Mouse (Mus musculus) testis, adult 2 months (tissue): ENCODE results near the gene Pdzd8. TPM values are rescaled to one million over a fixed set of nuclear protein-coding genes. Genes with fewer than 3 reads are reported as not detected.

ENCODE experiments used
- H3K27ac ChIP-seq: fragments of 200-500 bp; 2 replicates; pipeline ENCODE4 v1.5.1; 2012; ENCODE audit warnings: low read depth, low read length; ENCODE audit not compliant: control insufficient read depth, insufficient read depth
- H3K27me3 ChIP-seq: fragments of 200-500 bp; 2 replicates; pipeline ENCODE4 v1.6.1; 2012; ENCODE audit warnings: mild to moderate bottlenecking, low read length, moderate library complexity; ENCODE audit not compliant: control insufficient read depth, insufficient read depth
- H3K36me3 ChIP-seq: fragments of 200-500 bp; 2 replicates; pipeline ENCODE4 v1.6.1; 2012; ENCODE audit warnings: mild to moderate bottlenecking, low read length; ENCODE audit not compliant: control insufficient read depth, insufficient read depth
- H3K4me1 ChIP-seq: fragments of 200-500 bp; 2 replicates; pipeline ENCODE4 v1.6.1; 2012; ENCODE audit warnings: low read length; ENCODE audit not compliant: control insufficient read depth, insufficient read depth
- H3K4me3 ChIP-seq: fragments of 200-500 bp; 2 replicates; pipeline ENCODE4 v1.5.1; 2012; ENCODE audit warnings: low read depth, mild to moderate bottlenecking, low read length, moderate library complexity, mixed read lengths; ENCODE audit not compliant: control insufficient read depth
- CTCF ChIP-seq: fragments of 200-500 bp; IDR thresholded peaks from 2 replicates; pipeline ENCODE4 v1.5.1; 2012; ENCODE audit warnings: low read depth, mild to moderate bottlenecking, inconsistent platforms, low read length, moderate library complexity; ENCODE audit not compliant: control insufficient read depth, insufficient read depth, insufficient replicate concordance
- POLR2A ChIP-seq: fragments of 200-500 bp; IDR thresholded peaks from 2 replicates; pipeline ENCODE4 v1.6.1; 2012; ENCODE audit warnings: low read depth, mild to moderate bottlenecking, inconsistent platforms, low read length, moderate library complexity; ENCODE audit not compliant: control insufficient read depth
- polyA plus RNA-seq: library from polyadenylated mRNA; depleted of rRNA; stranded (reverse); fragments of >200 nt; gene quantifications from 2 replicates; pipeline ENCODE4 v1.2.3, GENCODE M21; 2012; rRNA removed

The Pdzd8 gene
- polyA plus RNA-seq: 41.8 and 43.4 TPM in 2 replicates

GRCm38 (mm10) chr19:59345658-59346283 lies at the start of gene Pdzd8:
Gene Pdzd8 (minus strand): TSS chr19:59345780.
- no peaks in the 10 kb centered on the region for H3K36me3 ChIP-seq
- H3K4me1 ChIP-seq: peaks cover 9% of the 10 kb centered on the region
- peak within 1 kb of the TSS; percentile 86 for H3K4me3 ChIP-seq
- no peaks in the 10 kb centered on the region for H3K27me3 ChIP-seq
- peak; percentile 74; the same call in 1 of the 2 replicates for TF ChIP-seq POLR2A
- no peak for TF ChIP-seq CTCF
- peak within 1 kb of the TSS; percentile 92 for H3K27ac ChIP-seq

GRCm38 (mm10) chr19:59393777-59394441 lies 48.3 kb upstream of the Pdzd8 start:
- H3K27me3 ChIP-seq: no peaks in the 10 kb centered on the region
- no peaks in the 10 kb centered on the region; the same call in 1 of the 2 replicates for H3K4me1 ChIP-seq
- H3K4me3 ChIP-seq: no peak overlapping the region
- no peaks in the 10 kb centered on the region for H3K36me3 ChIP-seq
- H3K27ac ChIP-seq: no peak overlapping the region
- no peak for TF ChIP-seq CTCF
- no peak for TF ChIP-seq POLR2A

- no peak overlapping the region for H3K27ac ChIP-seq
- no peaks in the 10 kb centered on the region for H3K36me3 ChIP-seq
- peak overlapping the region; percentile 5 for H3K4me3 ChIP-seq
- no peaks in the 10 kb centered on the region; the same call in 1 of the 2 replicates for H3K4me1 ChIP-seq
- no peaks in the 10 kb centered on the region for H3K27me3 ChIP-seq
- TF ChIP-seq CTCF (peak; percentile 42; the same call in 1 of the 2 replicates), POLR2A (no peak)
Observed at GRCm38 (mm10) chr19:59388847-59389606, 43.4 kb upstream of the Pdzd8 start.

- H3K27ac ChIP-seq: no peak overlapping the region
- no peaks in the 10 kb centered on the region; the same call in 1 of the 2 replicates for H3K4me1 ChIP-seq
- H3K27me3 ChIP-seq: no peaks in the 10 kb centered on the region
- TF ChIP-seq POLR2A: no peak
- TF ChIP-seq CTCF: no peak
- no peaks in the 10 kb centered on the region for H3K36me3 ChIP-seq
- no peak overlapping the region for H3K4me3 ChIP-seq
Observed at GRCm38 (mm10) chr19:59388399-59388798, 42.8 kb upstream of the Pdzd8 start.

GRCm38 (mm10) chr19:59387178-59387577 lies 41.6 kb upstream of the Pdzd8 start:
- no peak overlapping the region for H3K27ac ChIP-seq
- no peaks in the 10 kb centered on the region for H3K27me3 ChIP-seq
- no peak overlapping the region for H3K4me3 ChIP-seq
- H3K4me1 ChIP-seq: no peaks in the 10 kb centered on the region; the same call in 1 of the 2 replicates
- TF ChIP-seq POLR2A (no peak), CTCF (no peak)
- H3K36me3 ChIP-seq: no peaks in the 10 kb centered on the region

- Histone ChIP-seq H3K4me1 (no peaks in the 10 kb centered on the region; the same call in 1 of the 2 replicates), H3K27ac (no peak overlapping the region), H3K36me3 (no peaks in the 10 kb centered on the region), H3K4me3 (no peak overlapping the region), H3K27me3 (no peaks in the 10 kb centered on the region)
- no peak for TF ChIP-seq CTCF
- no peak for TF ChIP-seq POLR2A
Observed at GRCm38 (mm10) chr19:59384582-59385495, 39.3 kb upstream of the Pdzd8 start.

- no peaks in the 10 kb centered on the region for H3K36me3 ChIP-seq
- no peaks in the 10 kb centered on the region for H3K27me3 ChIP-seq
- H3K4me3 ChIP-seq: no peak overlapping the region
- H3K4me1 ChIP-seq: no peaks in the 10 kb centered on the region
- H3K27ac ChIP-seq: no peak overlapping the region
- TF ChIP-seq POLR2A: no peak
- no peak for TF ChIP-seq CTCF
Observed at GRCm38 (mm10) chr19:59382416-59382917, 36.9 kb upstream of the Pdzd8 start.
